Mouse (Mus musculus): ENCODE data around the gene Retreg2. TPM values are rescaled to one million over a fixed set of nuclear protein-coding genes. Genes with fewer than 3 reads are reported as not detected.
A peak's percentile ranks its signal among the peaks of the same experiment; 100 is the strongest.

Gene Retreg2
- polyA plus RNA-seq, 1 experiment from 2014 or later, result 30.4 TPM

DNA sequence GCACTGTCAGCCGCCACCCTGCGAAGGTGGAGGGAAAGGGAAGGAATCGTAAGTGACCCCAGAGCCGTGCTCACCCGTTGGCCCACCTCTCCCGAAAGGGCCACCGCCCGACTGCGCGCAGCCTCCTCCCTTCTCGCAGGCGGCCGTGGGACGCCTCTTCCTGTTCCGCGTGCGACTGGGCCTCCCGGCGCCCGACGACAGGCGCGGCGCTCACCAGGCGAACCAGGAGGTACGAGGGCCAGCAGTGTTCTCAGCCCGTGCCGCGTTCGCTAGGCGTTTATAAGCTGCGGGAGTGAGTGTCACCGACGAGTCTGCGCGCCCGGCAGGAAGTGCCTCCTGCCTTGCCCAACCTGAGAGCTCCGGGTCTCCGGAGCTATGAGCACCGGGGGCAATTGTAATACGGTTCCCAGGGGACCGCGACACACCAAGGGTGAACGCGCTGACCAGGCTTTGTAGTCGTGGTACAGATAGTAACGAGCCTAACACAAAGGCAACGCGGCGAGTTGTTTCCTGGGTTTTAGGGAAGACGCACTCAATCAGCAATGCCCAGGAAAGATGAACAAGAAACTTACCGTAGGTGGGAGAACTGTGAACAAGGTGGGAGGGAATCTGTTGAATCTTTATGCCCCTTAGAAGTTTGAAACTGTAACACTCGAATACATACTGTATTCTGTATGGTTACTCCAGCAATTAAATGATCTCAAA lies 940 bp upstream of the Retreg2 start:
- Histone ChIP-seq H3K27me3 (ENCODE audit: control insufficient read depth, insufficient read depth, low read length) (no peaks in the 10 kb centered on the region), H3K9ac (ENCODE audit: low read length) (peak overlapping the region; percentile 88), H3K4me1 (replicated peaks; ENCODE audit: control insufficient read depth, insufficient read depth) (0 out of 2 replicates have a peak, but pooled peaks cover 3% of the 10 kb centered on the region), H3K4me2 (replicated peaks; ENCODE audit: low read depth) (peak overlapping the region; percentile 89), H3K36me3 (ENCODE audit: control insufficient read depth, insufficient read depth, low read length) (peaks cover 34% of the 10 kb centered on the region), H3K4me3 (ENCODE audit: low read depth, low read length) (peak overlapping the region; percentile 82), H3K9me3 (ENCODE audit: control insufficient read depth, low read length) (no peaks in the 10 kb centered on the region), H3K27ac (replicated peaks) (peak overlapping the region; percentile 96)
- ATAC-seq (ENCODE audit: low FRiP score, low TSS enrichment) (peak; percentile 61), DNase-seq (ENCODE audit: low spot score) (peak; percentile 83)
- WGBS, result under 1% methylated on average over 53 of the region's 53 CpGs
- no peak for TF ChIP-seq CTCF (IDR thresholded peaks at IDR 0.05; ENCODE audit: low read depth)
- no peak for TF ChIP-seq EP300 (optimal IDR thresholded peaks at IDR 0.05)

DNA sequence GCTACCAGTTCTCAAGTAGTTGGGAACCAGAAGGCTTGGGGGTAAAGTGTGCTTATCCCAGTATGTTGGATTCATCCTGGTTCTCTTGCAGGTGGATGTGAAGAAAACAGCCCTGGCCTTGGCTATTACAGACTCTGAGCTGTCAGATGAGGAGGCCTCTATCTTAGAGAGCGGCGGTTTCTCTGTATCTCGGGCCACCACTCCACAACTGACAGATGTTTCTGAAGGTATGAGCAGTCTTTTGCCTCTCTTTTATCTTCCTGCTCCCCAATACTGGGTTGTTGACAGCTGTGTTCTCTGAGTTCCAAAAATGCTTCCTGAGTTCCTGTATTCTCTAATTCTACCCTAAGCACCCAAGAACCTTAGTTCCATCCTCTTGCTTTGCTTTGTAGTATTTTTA lies 3.0 kb downstream of the Retreg2 start:
- no peak for DNase-seq (ENCODE audit: low spot score)
- H3K9me3 ChIP-seq (ENCODE audit: control insufficient read depth, low read length), result no peaks in the 10 kb centered on the region
- 96% methylated on average over 3 of the region's 3 CpGs for WGBS
- no peak overlapping the region for H3K9ac ChIP-seq (ENCODE audit: low read length)
- H3K36me3 ChIP-seq (ENCODE audit: control insufficient read depth, insufficient read depth, low read length), result peaks cover 33% of the 10 kb centered on the region
- no peak overlapping the region for H3K4me2 ChIP-seq (replicated peaks; ENCODE audit: low read depth)
- H3K4me3 ChIP-seq (ENCODE audit: low read depth, low read length), result no peak overlapping the region
- H3K4me1 ChIP-seq (replicated peaks; ENCODE audit: control insufficient read depth, insufficient read depth), result 0 out of 2 replicates have a peak, but pooled peaks cover 3% of the 10 kb centered on the region
- no peak for ATAC-seq (ENCODE audit: low FRiP score, low TSS enrichment)
- TF ChIP-seq CTCF (IDR thresholded peaks at IDR 0.05; ENCODE audit: low read depth) (no peak), EP300 (optimal IDR thresholded peaks at IDR 0.05) (no peak)
- no peak overlapping the region for H3K27ac ChIP-seq (replicated peaks)
- H3K27me3 ChIP-seq (ENCODE audit: control insufficient read depth, insufficient read depth, low read length), result no peaks in the 10 kb centered on the region

DNA sequence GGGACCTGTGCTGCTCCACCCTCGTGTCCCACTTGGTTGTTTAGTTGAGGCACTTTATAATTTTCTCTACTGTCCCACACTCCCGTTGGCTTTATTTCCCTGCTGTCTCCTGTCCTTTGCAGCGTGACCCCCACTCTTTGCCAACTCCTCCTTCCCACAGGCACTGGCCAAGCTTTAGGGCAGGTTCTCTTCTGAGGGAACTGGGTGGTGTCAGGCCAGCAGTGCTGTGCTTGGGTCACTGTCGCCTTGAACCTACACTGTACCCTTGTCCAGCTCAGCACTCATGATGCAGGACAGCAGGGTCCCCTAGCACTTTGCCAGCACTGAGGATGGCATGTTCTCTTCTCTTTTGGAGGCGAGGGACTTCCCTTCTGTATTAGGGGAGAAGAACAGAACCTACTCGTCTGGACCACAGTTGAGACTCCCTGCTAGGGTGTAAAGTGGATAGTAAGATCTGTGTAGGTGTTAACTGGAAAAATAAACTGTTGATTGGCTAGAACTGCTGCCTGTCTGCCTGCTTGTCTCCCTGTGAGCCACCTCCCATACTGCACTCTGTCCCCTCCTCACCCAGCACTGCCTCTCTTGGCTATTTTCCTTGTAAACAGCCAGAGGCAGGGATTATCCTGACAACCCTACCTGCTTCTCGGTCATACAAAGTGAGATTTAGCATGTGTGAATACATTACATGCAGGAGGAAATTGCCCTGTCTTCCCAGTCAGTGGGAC lies 5.0 kb downstream of the Retreg2 start:
- 77% methylated on average over 7 of the region's 7 CpGs for WGBS
- no peak for ATAC-seq (ENCODE audit: low FRiP score, low TSS enrichment)
- TF ChIP-seq EP300 (optimal IDR thresholded peaks at IDR 0.05) (no peak), CTCF (IDR thresholded peaks at IDR 0.05; ENCODE audit: low read depth) (no peak)
- Histone ChIP-seq H3K36me3 (ENCODE audit: control insufficient read depth, insufficient read depth, low read length) (peaks cover 34% of the 10 kb centered on the region), H3K27ac (replicated peaks) (no peak overlapping the region), H3K4me3 (ENCODE audit: low read depth, low read length) (no peak overlapping the region), H3K4me2 (replicated peaks; ENCODE audit: low read depth) (no peak overlapping the region), H3K27me3 (ENCODE audit: control insufficient read depth, insufficient read depth, low read length) (no peaks in the 10 kb centered on the region), H3K9me3 (ENCODE audit: control insufficient read depth, low read length) (no peaks in the 10 kb centered on the region), H3K9ac (ENCODE audit: low read length) (no peak overlapping the region), H3K4me1 (replicated peaks; ENCODE audit: control insufficient read depth, insufficient read depth) (0 out of 2 replicates have a peak, but pooled peaks cover 3% of the 10 kb centered on the region)
- DNase-seq (ENCODE audit: low spot score), result no peak

DNA sequence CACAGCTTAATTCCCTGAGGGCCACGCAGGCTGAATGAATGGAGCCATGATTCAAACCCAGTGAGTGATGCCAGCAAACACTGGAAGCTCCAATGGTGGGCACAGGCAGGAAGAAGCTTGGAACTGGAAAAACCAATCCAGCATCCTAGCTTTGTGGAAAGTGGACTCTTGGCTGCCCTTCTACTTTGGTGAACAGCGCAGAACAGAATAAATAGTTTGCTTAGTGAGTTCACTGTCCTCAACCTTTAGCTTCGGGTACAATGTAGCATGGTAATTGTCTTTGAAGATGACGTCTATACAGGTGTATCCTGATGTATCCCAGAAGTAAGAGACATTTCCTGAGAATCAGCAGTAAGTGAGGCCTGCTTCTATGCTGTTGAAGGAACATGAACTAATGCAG lies 6.1 kb downstream of the Retreg2 start:
- Histone ChIP-seq H3K4me1 (replicated peaks; ENCODE audit: control insufficient read depth, insufficient read depth) (no peaks in the 10 kb centered on the region), H3K9ac (ENCODE audit: low read length) (no peak overlapping the region), H3K27ac (replicated peaks) (no peak overlapping the region), H3K4me2 (replicated peaks; ENCODE audit: low read depth) (no peak overlapping the region), H3K27me3 (ENCODE audit: control insufficient read depth, insufficient read depth, low read length) (no peaks in the 10 kb centered on the region), H3K4me3 (ENCODE audit: low read depth, low read length) (no peak overlapping the region), H3K9me3 (ENCODE audit: control insufficient read depth, low read length) (no peaks in the 10 kb centered on the region), H3K36me3 (ENCODE audit: control insufficient read depth, insufficient read depth, low read length) (peaks cover 34% of the 10 kb centered on the region)
- 87% methylated on average over 4 of the region's 4 CpGs for WGBS
- TF ChIP-seq CTCF (IDR thresholded peaks at IDR 0.05; ENCODE audit: low read depth) (no peak), EP300 (optimal IDR thresholded peaks at IDR 0.05) (no peak)
- no peak for ATAC-seq (ENCODE audit: low FRiP score, low TSS enrichment)
- no peak for DNase-seq (ENCODE audit: low spot score)

DNA sequence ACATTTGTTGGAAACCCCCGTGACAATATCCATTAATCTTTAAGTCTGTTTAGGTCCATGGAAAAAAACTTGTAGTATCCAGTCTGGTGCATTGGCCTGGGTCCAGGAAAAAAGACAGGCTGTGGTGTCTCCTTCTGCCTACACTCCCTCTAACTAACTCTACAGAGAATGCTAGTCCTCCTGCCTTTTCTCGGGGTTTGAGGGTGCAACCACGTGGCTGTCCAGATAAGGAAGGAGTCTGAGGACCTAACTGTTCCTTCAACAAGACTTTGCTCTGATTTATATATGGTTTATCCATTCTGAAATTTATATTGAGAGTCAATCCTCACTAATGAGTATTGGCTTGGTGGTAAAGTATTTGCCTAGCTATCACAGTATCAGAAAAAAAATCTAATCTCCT lies 13.3 kb downstream of the Retreg2 start:
- H3K9ac ChIP-seq (ENCODE audit: low read length), result no peak overlapping the region
- DNase-seq (ENCODE audit: low spot score), result no peak
- TF ChIP-seq CTCF (IDR thresholded peaks at IDR 0.05; ENCODE audit: low read depth) (no peak), EP300 (optimal IDR thresholded peaks at IDR 0.05) (no peak)
- no peaks in the 10 kb centered on the region for H3K27me3 ChIP-seq (ENCODE audit: control insufficient read depth, insufficient read depth, low read length)
- ATAC-seq (ENCODE audit: low FRiP score, low TSS enrichment), result no peak
- H3K27ac ChIP-seq (replicated peaks), result no peak overlapping the region
- H3K36me3 ChIP-seq (ENCODE audit: control insufficient read depth, insufficient read depth, low read length), result no peaks in the 10 kb centered on the region
- no peak overlapping the region for H3K4me3 ChIP-seq (ENCODE audit: low read depth, low read length)
- H3K9me3 ChIP-seq (ENCODE audit: control insufficient read depth, low read length), result no peaks in the 10 kb centered on the region
- H3K4me2 ChIP-seq (replicated peaks; ENCODE audit: low read depth), result no peak overlapping the region
- H3K4me1 ChIP-seq (replicated peaks; ENCODE audit: control insufficient read depth, insufficient read depth), result no peaks in the 10 kb centered on the region
- 38% methylated on average over 3 of the region's 3 CpGs for WGBS

DNA sequence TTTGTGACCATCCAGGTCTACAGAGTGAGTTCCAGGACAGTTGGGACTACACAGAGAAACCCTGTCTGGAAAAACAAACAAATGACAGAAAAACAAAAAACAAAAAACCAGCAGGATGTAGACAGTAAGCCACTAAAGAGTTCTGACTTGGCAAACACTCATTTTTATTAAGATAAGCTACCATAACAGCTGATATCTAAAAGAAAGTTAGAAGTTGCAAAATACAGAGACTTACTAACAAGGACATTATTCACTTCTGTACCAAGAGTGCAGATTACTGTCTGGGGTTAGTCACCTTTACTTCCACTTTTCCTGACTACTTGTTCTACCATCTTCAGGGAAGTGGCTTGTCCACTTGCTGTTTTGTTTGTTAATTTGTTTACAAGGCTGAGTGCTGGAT lies 16.4 kb downstream of the Retreg2 start:
- Histone ChIP-seq H3K4me1 (replicated peaks; ENCODE audit: control insufficient read depth, insufficient read depth) (no peaks in the 10 kb centered on the region), H3K36me3 (ENCODE audit: control insufficient read depth, insufficient read depth, low read length) (no peaks in the 10 kb centered on the region), H3K9ac (ENCODE audit: low read length) (no peak overlapping the region), H3K4me3 (ENCODE audit: low read depth, low read length) (no peak overlapping the region), H3K4me2 (replicated peaks; ENCODE audit: low read depth) (no peak overlapping the region), H3K27ac (replicated peaks) (no peak overlapping the region), H3K27me3 (ENCODE audit: control insufficient read depth, insufficient read depth, low read length) (no peaks in the 10 kb centered on the region), H3K9me3 (ENCODE audit: control insufficient read depth, low read length) (no peaks in the 10 kb centered on the region)
- TF ChIP-seq CTCF (IDR thresholded peaks at IDR 0.05; ENCODE audit: low read depth) (no peak), EP300 (optimal IDR thresholded peaks at IDR 0.05) (no peak)
- DNase-seq (ENCODE audit: low spot score) (no peak), ATAC-seq (ENCODE audit: low FRiP score, low TSS enrichment) (no peak)

Data from stomach, postnatal 0 days (tissue).